Mouse (Mus musculus) heart, postnatal 0 days (tissue): ENCODE measurements around the gene Brd7.

ENCODE experiments used
- CTCF ChIP-seq: IDR thresholded peaks from 2 replicates; pipeline ENCODE4 v1.5.1; 2016; ENCODE audit warnings: antibody characterized with exemption, control low read depth, low read depth
- EP300 ChIP-seq: IDR thresholded peaks from 2 replicates; pipeline ENCODE4 v1.6.1; 2016; ENCODE audit warnings: antibody characterized with exemption, low read depth

- TF ChIP-seq EP300 (no peak), CTCF (no peak)
These were observed 60.2 kb downstream of the Brd7 start for GRCm38 (mm10) chr8:88301589-88302437.
